Mouse (Mus musculus): ENCODE measurements around the gene H2-K1.
"Not testable (repeated sequence)": the region's sequence is repeated elsewhere in the genome, so short reads cannot be mapped to it uniquely, and the experiment has no call there.

H2-K1 gene

DNA sequence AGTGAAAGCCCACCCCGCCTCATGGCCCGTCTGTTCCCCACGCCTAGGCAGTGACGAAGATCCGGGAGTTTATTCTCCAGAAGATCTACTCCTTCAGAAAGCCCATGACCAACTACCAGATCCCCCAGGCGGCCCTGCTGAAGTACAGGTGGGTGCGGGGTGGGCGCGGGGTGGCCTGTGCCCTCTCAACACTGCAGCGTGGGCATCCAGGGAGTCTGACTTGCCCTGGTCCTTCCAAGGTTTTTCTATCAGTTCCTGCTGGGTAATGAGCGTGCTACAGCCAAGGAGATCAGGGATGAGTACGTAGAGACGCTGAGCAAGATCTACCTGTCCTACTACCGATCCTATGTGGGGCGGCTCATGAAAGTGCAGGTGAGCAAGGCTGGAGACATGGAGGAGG, 40.2 kb downstream of the H2-K1 start:
- in situ Hi-C loops (cut with MboI; ENCODE audit: unreplicated experiment in 2 of 2) = loop anchor here in 1 of 2 experiments (10.0 kb wide), 1 partner anchor 1345 kb away; no protein-coding TSS in a partner anchor

DNA sequence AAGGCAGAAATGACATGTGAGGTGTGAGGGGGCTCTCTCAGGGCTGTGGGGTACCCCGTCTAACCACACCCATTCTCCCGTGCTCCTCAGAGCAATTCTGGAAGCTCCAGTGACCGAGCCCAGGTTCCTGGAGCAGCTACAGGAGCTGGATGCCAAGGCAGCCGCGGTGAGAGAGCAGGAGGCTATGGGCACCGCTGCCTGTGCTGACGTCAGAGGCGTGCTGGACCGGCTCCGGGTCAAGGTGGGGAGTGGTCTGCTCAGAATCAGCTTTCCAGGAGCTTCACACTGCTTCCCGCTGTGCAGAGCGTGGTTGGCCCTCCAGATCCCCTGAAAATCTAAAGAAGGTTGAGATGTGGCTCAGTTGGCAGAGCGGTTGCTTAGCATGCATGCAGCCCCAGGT, 41.0 kb downstream of the H2-K1 start:
- in situ Hi-C loops (cut with MboI; ENCODE audit: unreplicated experiment in 2 of 2) = no loop called here

DNA sequence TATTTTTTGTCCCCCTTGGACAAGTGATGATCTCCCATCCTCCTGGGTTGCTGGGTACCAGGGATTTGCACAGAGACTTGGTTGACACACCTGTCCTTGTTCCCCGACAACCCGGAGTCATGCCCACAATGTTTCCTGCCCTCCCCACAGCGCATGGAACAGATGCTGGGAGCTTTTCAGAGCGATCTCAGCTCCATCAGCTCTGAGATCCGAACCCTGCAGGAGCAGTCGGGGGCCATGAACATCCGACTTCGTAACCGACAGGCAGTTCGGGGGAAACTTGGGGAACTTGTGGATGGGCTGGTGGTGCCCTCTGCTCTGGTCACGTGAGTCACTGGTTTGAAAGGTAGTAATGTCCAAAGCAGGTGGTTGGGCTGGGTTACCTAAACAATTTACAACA, 41.7 kb downstream of the H2-K1 start:
- in situ Hi-C loops (cut with MboI; ENCODE audit: unreplicated experiment in 2 of 2) = no loop called here

DNA sequence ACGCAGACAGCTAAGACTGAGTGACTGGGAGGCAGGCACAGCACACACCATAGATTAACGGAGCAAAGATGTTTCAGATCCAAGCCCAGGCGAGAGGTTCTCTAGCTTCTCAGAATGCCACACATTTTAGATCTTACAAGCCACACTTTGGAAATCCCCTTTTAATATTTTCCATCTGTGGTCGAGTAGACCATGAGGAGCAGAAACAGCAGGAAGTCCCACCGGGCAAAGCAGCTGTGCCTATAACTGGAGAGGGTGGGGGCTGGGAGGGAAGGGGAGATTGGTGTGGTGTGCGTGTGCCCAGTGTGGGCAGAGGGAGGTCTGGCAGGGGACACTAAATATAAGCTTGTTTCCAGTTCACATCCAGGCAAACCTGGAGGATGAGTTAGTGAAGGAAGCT, 42.7 kb downstream of the H2-K1 start:
- in situ Hi-C loops (cut with MboI; ENCODE audit: unreplicated experiment in 2 of 2) = no loop called here

DNA sequence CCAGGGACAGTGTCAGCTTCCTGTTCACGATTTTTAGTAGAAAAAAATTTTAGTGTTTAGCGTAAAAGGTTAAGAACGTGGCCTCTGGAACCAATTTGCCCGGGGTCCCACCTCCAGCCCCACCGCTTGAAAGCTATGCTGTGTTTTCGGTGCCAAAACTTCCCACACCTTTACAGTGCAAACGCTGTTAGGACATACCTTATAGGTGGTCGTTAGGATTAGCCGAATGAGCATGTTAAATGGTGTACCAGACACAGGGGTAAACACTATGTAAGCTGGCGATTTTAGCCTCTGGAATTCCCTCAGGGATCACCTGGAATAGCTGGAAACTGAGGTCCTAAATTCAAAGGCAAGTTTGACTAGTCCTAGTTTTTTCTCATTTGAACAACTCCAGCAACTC, 43.8 kb downstream of the H2-K1 start:
- in situ Hi-C loops (cut with MboI; ENCODE audit: unreplicated experiment in 2 of 2) = no loop called here

DNA sequence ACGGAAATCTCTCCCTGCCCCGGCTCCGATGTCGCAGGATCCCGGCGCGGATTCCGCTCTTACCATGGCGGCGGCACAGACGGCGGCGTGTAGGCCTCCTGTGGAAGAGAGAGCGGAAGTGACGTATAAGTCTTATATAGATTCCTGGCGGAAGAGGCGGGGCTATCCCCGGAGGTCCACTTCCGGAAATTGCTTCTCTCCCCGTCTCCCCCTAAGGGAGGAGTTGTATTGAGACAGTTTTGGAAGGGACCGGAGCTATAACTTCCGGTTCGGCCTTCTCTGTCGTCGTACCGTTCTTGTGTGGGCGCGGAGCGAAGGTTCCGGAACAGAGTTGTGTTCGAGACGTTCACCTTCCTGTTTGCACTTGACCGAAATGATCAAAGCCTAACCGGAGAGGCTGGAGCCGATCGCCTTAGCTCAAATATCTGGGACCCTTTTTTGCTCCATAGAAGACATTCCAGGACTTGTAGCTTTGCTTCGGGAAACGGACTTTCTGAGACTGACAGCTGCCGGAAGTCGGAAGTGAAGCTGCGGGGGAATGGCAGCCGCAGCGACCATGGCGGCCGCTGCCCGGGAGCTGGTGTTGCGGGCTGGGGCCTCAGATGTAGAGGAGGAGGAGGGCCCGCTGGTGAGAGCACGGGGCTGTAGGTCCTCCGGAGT, 44.5 kb downstream of the H2-K1 start, which contains the start of the genes Vps52 and Rps18:
Vps52 (plus strand) TSS at position 258 of the 660 bp plus-strand sequence.
Rps18 (minus strand) TSS at position 447 of the 660 bp plus-strand sequence.
- in situ Hi-C loops (cut with MboI; ENCODE audit: unreplicated experiment in 2 of 2) = no loop called here

DNA sequence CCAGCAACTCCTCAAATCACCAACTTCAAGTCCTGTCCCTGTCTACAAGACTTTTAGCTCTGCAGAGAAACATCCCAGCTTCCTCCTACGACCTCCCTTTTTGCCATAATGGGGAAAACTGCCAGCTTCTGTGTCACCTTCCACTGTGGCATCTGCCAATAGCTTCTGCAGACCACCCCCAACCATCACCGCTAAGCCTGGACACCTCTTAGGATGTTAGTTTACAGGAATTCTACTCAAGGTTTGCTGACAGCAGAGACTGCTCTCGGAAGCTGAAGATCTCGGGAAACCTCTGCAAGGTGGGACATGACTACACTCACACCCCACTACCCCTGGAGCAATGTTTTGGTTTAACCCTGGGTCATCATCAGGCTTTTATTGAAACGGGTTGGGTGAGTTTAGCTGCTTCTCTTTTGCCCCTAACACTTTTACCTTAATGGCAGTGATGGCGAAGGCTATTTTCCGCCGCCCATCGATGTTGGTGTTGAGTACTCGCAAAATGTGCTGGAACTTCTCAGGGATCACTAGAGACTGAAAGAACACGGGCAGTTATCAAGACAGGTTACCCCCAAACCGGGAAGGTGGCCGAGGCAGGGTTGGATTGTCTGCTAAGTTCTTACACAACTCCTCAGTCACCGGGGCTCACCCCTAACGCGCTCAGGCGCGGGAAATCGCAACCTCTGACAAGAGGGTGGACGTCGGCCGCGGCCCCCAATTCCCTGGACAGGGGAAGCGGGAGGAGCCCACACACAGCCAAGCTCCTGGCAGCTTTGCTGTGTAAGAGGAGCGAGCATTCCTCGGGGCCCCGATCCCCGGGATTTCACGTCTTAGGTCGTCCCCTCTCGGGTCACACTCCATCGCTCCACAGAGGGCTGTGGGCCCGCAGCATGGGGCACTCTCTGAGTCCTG, 45.2 kb downstream of the H2-K1 start:
- in situ Hi-C loops (cut with MboI; ENCODE audit: unreplicated experiment in 2 of 2) = no loop called here

DNA sequence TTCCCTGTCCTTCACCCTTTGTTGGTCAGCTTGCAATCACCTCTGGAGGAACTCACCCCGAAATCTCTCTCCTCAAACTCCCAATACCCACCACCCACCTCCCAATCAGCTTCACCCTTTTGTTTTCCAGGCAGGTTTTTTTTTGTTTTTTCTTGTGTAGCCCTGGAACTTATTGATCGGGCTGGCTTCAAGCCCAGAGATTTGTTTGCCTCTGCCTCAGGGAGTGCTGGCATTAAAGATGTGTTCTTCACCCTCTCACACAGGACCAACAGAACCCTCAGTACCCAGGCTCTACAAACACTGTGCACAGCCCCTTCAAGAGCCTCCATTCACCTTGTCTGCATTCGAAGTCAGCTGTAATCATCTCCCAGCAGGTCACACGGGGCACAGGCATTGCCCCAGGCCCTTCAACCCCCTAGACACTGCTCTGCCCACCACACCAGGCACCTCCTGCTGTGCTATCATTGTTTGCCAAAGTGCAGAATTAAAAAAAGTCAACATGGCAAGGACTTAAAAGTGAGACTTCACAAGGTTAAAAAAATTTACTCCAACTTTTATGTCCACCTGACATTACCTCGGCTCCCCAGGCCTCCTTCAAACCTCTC, 46.1 kb downstream of the H2-K1 start:
- in situ Hi-C loops (cut with MboI; ENCODE audit: unreplicated experiment in 2 of 2) = no loop called here

DNA sequence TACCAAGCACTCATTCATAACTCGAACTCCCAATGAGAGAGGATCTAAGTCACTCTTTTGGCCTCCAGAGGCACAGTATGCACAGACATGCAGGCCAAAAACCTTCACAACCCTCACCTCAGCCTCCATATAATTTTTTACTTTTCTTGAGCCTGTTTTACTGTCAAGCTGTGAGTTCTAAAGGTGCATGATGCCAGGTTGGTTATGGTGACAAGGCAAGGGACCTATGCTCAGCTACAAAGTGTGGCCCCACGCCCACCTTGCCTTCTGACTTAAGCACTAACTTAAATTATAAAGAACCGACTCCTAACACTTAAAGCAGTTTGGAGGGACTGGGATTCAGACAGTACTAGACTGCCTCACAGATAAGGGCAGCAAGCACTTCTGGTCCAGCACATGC, 46.8 kb downstream of the H2-K1 start:
- in situ Hi-C loops (cut with MboI; ENCODE audit: unreplicated experiment in 2 of 2) = no loop called here

DNA sequence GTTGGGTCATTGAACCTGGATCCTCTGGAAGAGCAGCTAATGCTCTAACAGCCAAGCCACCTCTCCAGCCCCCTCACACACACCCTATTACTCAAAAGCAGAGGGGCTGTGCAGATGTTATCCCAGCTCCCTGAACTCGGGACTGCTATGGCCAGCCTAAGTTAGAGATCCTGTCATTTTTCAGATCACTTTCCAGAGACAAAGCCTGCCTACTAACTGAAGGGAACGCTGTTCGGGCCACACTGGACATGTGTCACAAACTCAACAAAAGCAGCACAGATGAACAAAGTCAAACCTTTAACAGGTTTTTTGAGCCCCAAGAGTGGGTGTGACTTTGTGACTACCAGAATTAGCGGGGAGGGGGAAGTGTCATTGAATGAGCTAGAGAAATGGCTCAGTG, 47.3 kb downstream of the H2-K1 start:
- in situ Hi-C loops (cut with MboI; ENCODE audit: unreplicated experiment in 2 of 2) = no loop called here

DNA sequence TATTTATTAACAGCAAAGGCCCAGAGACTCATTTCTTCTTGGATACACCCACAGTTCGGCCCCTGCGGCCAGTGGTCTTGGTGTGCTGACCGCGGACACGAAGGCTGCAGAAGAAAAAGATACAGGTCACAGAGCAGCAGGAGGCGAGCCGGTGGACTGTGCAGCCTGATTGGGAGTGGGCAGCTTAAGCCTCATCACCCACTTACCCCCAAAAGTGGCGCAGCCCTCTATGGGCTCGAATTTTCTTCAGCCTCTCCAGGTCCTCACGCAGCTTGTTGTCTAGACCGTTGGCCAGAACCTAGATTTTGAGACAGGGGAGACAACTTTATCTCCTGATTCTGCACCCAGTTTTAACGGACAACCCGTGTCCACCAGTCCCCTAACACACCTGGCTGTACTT, 48.1 kb downstream of the H2-K1 start:
- in situ Hi-C loops (cut with MboI; ENCODE audit: unreplicated experiment in 2 of 2) = not testable (repeated sequence)

DNA sequence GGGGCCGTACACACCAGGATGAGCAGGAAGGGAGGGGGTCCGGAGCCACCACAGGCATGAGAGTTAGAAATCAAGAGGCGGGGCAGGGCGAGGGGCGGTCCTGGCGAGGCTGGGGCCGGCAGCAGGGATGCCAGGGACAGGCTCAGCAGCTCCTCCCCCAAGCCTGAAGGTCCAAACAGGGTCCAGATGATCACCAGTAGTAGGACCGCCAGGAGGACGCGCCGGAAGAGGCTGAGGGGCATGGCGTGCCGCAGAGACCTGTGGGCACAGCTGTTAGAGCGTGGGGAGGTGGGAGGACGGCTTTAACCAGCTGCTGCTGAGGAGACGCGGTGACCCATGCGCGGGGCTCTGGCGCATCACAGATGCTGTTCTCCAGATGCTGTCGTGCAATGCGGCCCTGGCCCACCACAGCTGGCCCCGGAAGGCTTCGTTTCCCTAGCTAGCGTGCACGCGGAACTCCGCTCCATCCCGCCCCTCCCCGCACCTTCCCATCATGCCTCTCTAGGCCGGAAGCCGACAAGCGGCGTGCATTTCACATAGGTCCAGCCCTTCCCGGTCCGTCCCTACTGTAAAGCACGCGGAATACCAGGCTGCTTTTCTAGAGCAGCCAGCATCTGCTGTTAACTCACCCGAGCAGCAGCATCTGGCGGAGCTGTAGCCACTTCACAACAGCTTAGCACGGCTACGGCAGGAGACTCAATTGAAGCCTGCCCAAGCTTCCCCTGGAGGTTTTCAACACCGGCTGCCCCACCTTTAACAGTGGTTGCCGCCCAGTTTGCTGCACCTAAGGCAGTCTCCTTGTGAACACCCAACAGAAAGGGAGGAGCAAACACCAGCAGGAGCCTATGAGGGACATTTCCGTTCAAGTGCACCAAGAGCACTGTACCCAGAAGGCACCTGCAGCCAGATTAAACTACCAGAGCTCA, 48.9 kb downstream of the H2-K1 start, which contains the start of gene B3galt4:
B3galt4 (minus strand) TSS at position 468 of the 926 bp plus-strand sequence.
- in situ Hi-C loops (cut with MboI; ENCODE audit: unreplicated experiment in 2 of 2) = no loop called here

DNA sequence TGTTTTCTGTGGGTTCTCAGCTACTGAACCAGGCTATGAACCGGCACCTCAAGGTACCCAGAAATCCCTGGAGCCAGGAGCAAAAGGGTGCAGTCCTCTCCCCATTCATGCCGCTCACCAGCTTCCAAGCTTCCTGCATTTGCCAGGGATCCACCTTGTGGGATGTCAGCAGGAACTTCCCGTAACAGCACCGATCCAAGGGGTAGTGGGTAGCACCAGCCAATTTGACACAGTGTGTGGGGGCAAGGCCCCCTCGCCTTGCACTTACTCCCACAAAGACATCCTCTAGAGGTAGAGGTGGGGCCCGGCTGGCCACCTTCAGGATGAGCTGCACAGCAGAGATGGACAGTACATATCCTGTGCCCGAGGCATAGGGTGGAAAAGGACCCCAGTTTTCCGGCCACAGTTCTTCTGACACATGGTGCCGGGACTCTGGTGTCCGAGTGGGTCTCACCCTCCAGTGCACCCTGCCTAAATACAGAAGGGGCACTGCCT, 50.0 kb downstream of the H2-K1 start:
- in situ Hi-C loops (cut with MboI; ENCODE audit: unreplicated experiment in 2 of 2) = no loop called here

DNA sequence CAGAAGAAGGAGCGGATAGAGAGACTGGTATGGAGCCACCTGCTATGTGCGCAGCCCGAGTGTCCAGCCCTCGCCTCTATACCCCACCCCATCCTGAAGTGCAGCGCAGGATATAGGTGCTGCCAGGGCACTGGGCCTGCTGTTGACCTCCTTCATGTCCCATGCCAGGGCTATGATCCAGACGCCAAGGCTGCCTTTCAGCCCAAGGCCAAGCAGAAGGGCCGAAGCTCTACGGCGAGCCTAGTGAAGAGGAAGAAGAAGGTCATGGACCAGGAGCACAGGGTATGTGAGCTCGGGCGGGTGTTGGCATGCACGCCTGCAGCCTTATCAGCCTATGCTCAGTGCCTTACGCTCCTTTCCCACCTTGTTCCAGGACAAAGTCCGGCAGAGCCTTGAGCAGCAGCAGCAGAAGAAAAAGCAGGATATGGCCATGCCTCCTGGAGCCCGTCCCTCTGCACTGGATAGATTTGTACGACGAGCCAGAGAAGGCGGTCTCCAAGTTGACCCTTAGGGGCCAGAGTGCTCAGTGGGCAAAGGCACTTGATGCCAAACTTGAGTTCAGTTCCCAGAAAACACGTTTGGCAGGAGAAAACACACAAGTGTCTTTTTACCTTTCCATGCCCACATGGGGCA, 51.1 kb downstream of the H2-K1 start:
- in situ Hi-C loops (cut with MboI; ENCODE audit: unreplicated experiment in 2 of 2) = no loop called here

DNA sequence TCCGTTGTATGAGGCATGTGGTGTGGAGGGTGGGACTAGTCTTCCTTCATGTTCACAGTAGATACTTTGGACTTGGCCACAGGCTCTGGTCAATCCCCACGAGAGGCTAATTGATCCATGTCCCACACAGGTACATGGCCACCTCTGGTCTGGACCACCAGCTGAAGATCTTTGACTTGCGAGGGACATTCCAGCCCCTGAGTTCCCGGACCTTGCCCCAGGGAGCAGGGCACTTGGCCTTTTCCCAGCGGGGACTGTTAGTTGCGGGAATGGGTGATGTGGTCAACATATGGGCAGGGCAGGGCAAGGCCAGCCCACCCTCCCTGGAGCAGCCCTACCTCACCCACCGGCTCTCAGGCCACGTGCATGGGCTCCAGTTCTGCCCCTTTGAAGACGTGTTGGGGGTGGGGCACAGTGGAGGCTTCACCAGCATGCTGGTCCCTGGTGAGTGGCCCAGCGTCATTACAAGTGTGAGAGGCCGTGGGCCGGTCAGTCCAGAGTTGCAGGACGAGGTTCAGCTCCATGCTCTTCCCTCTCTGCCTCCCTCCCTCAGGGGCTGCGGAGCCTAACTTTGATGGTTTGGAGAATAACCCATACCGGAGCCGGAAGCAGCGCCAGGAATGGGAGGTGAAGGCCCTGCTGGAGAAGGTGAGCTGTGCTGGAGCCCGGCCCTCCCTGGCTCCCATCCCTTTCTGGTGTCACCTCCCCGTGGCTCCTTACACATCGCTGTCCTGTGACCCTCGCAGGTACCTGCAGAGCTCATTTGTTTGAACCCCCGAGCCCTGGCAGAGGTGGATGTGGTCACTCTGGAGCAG, 51.9 kb downstream of the H2-K1 start:
- in situ Hi-C loops (cut with MboI; ENCODE audit: unreplicated experiment in 2 of 2) = no loop called here

DNA sequence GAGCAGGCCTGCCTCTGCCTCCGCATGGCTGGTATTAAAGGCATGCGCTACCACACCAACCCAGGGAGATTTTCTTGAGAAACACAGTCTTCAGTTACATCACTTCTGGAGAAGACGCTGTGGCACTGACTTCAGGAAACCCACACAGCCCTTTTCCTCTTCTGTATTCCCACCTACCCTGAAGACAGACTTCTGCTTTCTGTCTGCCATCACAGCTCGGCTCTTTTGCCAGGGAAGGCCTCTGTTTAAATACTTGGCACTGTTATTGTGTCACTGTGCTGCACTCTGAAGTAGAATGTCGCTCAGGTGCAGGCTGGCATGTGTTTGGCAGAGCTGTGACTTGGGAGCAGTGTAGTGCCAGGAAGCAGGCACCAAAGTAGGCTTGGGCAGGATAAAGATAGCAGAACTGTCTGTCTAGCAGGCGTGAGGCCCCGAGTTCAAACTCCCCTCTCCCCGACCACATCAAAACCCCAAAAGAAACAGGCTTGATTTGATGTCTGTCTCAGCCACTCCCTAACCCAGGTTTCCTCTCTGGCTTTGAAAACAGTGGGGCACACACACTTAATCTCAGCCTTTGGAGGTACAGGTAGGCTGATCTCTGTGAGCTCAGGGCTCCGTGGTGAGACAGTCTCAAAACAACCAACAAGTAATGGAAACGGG, 52.6 kb downstream of the H2-K1 start:
- in situ Hi-C loops (cut with MboI; ENCODE audit: unreplicated experiment in 2 of 2) = no loop called here
